Mouse (Mus musculus) lung, embryonic 14.5 days (tissue): ENCODE results near the gene Cpn1. TPM values are rescaled to one million over a fixed set of nuclear protein-coding genes. Genes with fewer than 3 reads are reported as not detected.

ENCODE experiments used
- ATAC-seq: fragments of 200-750 bp; cut with Nextera tagmentation; 2 replicates; pipeline ENCODE4 v1.8.0; 2017; ENCODE audit warnings: mild to moderate bottlenecking, moderate TSS enrichment, moderate library complexity; ENCODE audit not compliant: insufficient read depth
- DNase-seq: peaks from one replicate; pipeline ENCODE4 v3.0.0-alpha.2; 2015
- H3K27ac ChIP-seq: fragments of 300-500 bp; sonication (generic); 2 replicates; pipeline ENCODE4 v1.5.1; 2014; ENCODE audit warnings: low read depth, mild to moderate bottlenecking, moderate library complexity
- H3K27me3 ChIP-seq: fragments of 300-500 bp; sonication (generic); 2 replicates; pipeline ENCODE4 v1.6.1; 2014; ENCODE audit warnings: low read length, control low read depth; ENCODE audit not compliant: insufficient read depth
- H3K36me3 ChIP-seq: fragments of 300-500 bp; sonication (generic); 2 replicates; pipeline ENCODE4 v1.6.1; 2014; ENCODE audit warnings: control low read depth; ENCODE audit not compliant: insufficient read depth
- H3K4me1 ChIP-seq: fragments of 300-500 bp; sonication (generic); 2 replicates; pipeline ENCODE4 v1.6.1; 2014; ENCODE audit warnings: antibody characterized with exemption, control low read depth; ENCODE audit not compliant: insufficient read depth
- H3K4me2 ChIP-seq: fragments of 300-500 bp; sonication (generic); 2 replicates; pipeline ENCODE4 v1.6.1; 2014; ENCODE audit warnings: mild to moderate bottlenecking
- H3K4me3 ChIP-seq: fragments of 300-500 bp; sonication (generic); 2 replicates; pipeline ENCODE4 v1.5.1; 2014; ENCODE audit warnings: low read depth, low read length
- H3K9ac ChIP-seq: fragments of 300-500 bp; sonication (generic); 2 replicates; pipeline ENCODE4 v1.6.1; 2014
- H3K9me3 ChIP-seq: fragments of 300-500 bp; sonication (generic); 2 replicates; pipeline ENCODE4 v1.6.1; 2016; ENCODE audit warnings: low read depth, low read length, control low read depth
- CTCF ChIP-seq: IDR thresholded peaks from 2 replicates; pipeline ENCODE4 v1.5.1; 2016; ENCODE audit warnings: antibody characterized with exemption, low read depth
- WGBS: fragments of 180-500 bp; shearing (Covaris S2); extraction: QIAGEN DNeasy Blood & Tissue Kit; methylation state at CpG from one replicate; pipeline ENCODE4 v1.1.7; 2014; 5-methylcytosine and 5-hydroxymethylcytosine counted together
- polyA plus RNA-seq: library from polyadenylated mRNA; unstranded; fragments of >200 nt; fragmentation: Nextera tagmentation; extraction: Ambion mirVana; gene quantifications from 2 replicates; pipeline ENCODE4 v1.2.1, GENCODE M21; 2014

The Cpn1 gene
- polyA plus RNA-seq, 1 experiment from 2014 or later: 5.4 TPM

GRCm38 (mm10) chr19:44005025-44005424 is 18.7 kb upstream of the Cpn1 start:
- WGBS: 51% methylated on average over 4 of the region's 4 CpGs

DNA sequence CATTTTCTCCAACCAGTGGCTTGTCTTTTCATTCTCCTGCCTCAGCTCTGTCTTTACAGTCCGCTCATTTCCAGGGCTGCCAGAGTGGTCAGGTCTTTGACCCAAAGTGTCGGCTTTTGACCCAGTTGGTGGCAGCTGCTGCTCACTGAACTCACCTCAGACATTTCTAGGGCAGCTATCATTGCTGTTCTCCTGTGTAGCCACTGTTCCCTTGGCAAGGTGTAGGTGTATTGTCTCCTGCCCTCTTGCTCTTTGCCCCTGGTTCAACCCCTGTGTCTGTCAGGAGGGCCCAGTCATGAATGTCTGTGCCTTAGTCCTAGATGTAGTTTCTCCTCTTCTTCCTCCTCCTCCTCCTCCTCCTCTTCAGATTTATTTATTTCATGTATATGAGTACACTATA is 17.9 kb upstream of the Cpn1 start:
- ATAC-seq (no peak), DNase-seq (no peak)
- H3K4me1 ChIP-seq: peaks cover 5% of the 10 kb centered on the region; the same call in 1 of the 2 replicates

More at GRCm38 (mm10) chr19:44005025-44005424, 18.7 kb upstream of the Cpn1 start:
- ATAC-seq: no peak
- no peak for TF ChIP-seq CTCF
- no peaks in the 10 kb centered on the region for H3K27me3 ChIP-seq
- H3K4me3 ChIP-seq: no peak overlapping the region
- H3K4me2 ChIP-seq: no peak overlapping the region
- no peak for DNase-seq
- H3K27ac ChIP-seq: no peak overlapping the region
- peaks cover 5% of the 10 kb centered on the region; the same call in 1 of the 2 replicates for H3K4me1 ChIP-seq
- no peaks in the 10 kb centered on the region for H3K9me3 ChIP-seq
- H3K36me3 ChIP-seq: no peaks in the 10 kb centered on the region
- H3K9ac ChIP-seq: no peak overlapping the region

DNA sequence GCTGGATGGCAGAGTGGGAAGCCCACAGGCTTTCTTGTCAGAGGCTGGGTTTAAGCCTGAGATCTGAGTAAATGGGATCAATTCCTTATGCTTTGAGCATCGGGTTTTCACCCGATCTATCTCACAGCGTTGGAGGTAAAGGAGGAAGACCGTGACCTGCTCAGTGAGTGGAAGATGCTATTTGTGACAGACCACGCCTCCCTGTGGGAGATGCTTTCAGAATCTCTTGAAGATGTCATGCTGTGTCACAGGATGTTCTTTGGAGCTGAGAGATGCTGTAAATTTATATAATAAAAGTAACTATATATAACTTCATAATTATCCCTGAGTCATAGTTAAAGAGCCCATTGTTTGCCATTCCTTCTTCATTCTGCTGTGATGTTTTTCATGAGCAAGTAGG is 14.4 kb upstream of the Cpn1 start:
- Histone ChIP-seq H3K4me2 (no peak overlapping the region), H3K9ac (no peak overlapping the region), H3K4me1 (no peaks in the 10 kb centered on the region), H3K4me3 (no peak overlapping the region), H3K27me3 (no peaks in the 10 kb centered on the region), H3K27ac (no peak overlapping the region), H3K36me3 (no peaks in the 10 kb centered on the region), H3K9me3 (no peaks in the 10 kb centered on the region)
- DNase-seq: no peak
- no peak for TF ChIP-seq CTCF
- ATAC-seq: no peak
- 74% methylated on average over 5 of the region's 5 CpGs for WGBS

More for the DNA sequence above, 17.9 kb upstream of the Cpn1 start:
- Histone ChIP-seq H3K9me3 (no peaks in the 10 kb centered on the region), H3K9ac (no peak overlapping the region), H3K4me2 (no peak overlapping the region), H3K4me3 (no peak overlapping the region), H3K27me3 (no peaks in the 10 kb centered on the region), H3K36me3 (no peaks in the 10 kb centered on the region), H3K27ac (no peak overlapping the region)
- TF ChIP-seq CTCF: no peak
- WGBS: 93% methylated on average over 2 of the region's 2 CpGs

DNA sequence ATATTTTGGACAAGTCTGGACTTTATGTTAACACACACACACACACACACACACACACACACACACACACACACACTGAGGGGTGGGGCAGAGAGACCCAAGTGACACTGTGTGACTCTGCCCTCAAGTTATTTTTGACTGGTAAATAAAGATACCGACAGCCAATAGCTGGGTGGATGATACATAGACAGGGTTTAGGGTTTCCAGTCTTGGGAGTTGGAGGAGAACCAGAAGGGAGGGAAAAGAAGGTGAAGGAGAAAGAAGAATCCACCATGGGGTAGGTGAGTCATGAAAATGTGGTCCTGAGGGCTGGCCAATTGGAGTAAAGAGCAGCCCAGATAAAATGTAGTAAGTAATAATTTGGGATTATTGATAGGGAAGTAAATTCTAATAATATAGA is 13.7 kb upstream of the Cpn1 start:
- H3K36me3 ChIP-seq: no peaks in the 10 kb centered on the region
- H3K27ac ChIP-seq: no peak overlapping the region
- no peak for TF ChIP-seq CTCF
- DNase-seq: no peak
- H3K4me3 ChIP-seq: no peak overlapping the region
- no peak overlapping the region for H3K4me2 ChIP-seq
- no peaks in the 10 kb centered on the region for H3K4me1 ChIP-seq
- H3K9ac ChIP-seq: no peak overlapping the region
- WGBS: 64% methylated on average over 1 of the region's 1 CpGs
- no peak for ATAC-seq
- H3K9me3 ChIP-seq: no peaks in the 10 kb centered on the region
- no peaks in the 10 kb centered on the region for H3K27me3 ChIP-seq

DNA sequence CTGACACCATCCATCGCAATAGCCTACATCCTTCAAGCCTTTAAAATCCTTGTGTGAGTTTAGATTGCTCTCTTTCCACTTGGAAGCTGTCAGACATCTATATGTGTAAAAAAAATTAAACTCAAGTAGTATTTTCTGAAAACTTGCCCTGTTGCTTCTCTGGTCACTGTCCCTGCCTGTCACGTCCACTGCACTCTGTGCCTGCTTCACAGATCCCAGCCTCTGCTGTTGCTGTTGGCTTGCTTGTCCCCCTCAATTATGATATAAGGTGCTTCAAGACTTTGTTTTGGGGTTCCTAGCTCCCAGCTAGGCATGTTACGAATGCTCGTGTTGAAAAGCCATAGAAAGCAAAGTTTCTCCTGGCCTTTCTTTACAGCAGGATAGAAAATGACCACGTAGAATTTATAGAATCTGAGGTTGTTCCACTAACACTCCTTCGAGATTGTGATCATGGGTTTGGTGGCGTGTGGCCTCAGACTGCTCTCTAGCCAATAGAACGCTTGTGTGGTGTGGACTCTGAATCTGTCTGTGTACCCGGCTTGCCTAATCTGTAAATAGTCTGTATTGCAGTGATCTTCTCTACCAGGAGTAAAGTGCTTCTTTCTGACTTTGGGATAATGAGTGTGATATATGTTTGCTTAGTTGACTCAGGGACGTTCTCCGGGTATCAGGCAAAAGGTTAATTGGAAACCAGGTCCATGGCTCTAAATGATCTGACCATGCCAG is 12.6 kb upstream of the Cpn1 start:
- H3K36me3 ChIP-seq: no peaks in the 10 kb centered on the region
- no peaks in the 10 kb centered on the region for H3K27me3 ChIP-seq
- H3K4me1 ChIP-seq: no peaks in the 10 kb centered on the region
- no peak for TF ChIP-seq CTCF
- no peak overlapping the region for H3K4me3 ChIP-seq
- no peak for DNase-seq
- H3K27ac ChIP-seq: no peak overlapping the region
- no peak overlapping the region for H3K4me2 ChIP-seq
- no peak for ATAC-seq
- no peak overlapping the region for H3K9ac ChIP-seq
- 81% methylated on average over 11 of the region's 11 CpGs for WGBS
- H3K9me3 ChIP-seq: no peaks in the 10 kb centered on the region

- TF ChIP-seq CTCF: no peak
- Histone ChIP-seq H3K4me2 (no peak overlapping the region), H3K4me3 (no peak overlapping the region), H3K27ac (no peak overlapping the region), H3K4me1 (no peaks in the 10 kb centered on the region), H3K9ac (no peak overlapping the region), H3K36me3 (no peaks in the 10 kb centered on the region), H3K9me3 (no peaks in the 10 kb centered on the region), H3K27me3 (no peaks in the 10 kb centered on the region)
- no peak for ATAC-seq
- DNase-seq: no peak
- 69% methylated on average over 10 of the region's 10 CpGs for WGBS
Observed at GRCm38 (mm10) chr19:43998101-43998500, 11.7 kb upstream of the Cpn1 start.

GRCm38 (mm10) chr19:43995427-43995826 is 9.1 kb upstream of the Cpn1 start:
- Histone ChIP-seq H3K9me3 (no peaks in the 10 kb centered on the region), H3K27me3 (no peaks in the 10 kb centered on the region), H3K27ac (no peak overlapping the region), H3K36me3 (no peaks in the 10 kb centered on the region), H3K4me3 (no peak overlapping the region), H3K4me1 (no peaks in the 10 kb centered on the region), H3K9ac (no peak overlapping the region), H3K4me2 (no peak overlapping the region)
- DNase-seq: peak; percentile 40
- WGBS: 35% methylated on average over 7 of the region's 7 CpGs
- ATAC-seq: peak; percentile 41; the same call in 1 of the 2 replicates
- TF ChIP-seq CTCF: no peak

- 64% methylated on average over 4 of the region's 4 CpGs for WGBS
- Histone ChIP-seq H3K27ac (no peak overlapping the region), H3K27me3 (no peaks in the 10 kb centered on the region), H3K36me3 (no peaks in the 10 kb centered on the region), H3K4me2 (no peak overlapping the region), H3K4me1 (no peaks in the 10 kb centered on the region), H3K9me3 (no peaks in the 10 kb centered on the region), H3K9ac (no peak overlapping the region), H3K4me3 (no peak overlapping the region)
- ATAC-seq: no peak
- DNase-seq: no peak
- TF ChIP-seq CTCF: no peak
Observed at GRCm38 (mm10) chr19:43992464-43992863, 6.1 kb upstream of the Cpn1 start.
